Mouse (Mus musculus) liver, postnatal 0 days (tissue): Measurements from ENCODE around the gene Aqp6. TPM values are rescaled to one million over a fixed set of nuclear protein-coding genes. Genes with fewer than 3 reads are reported as not detected.

Experiments used
- ATAC-seq: fragments of 200-750 bp; cut with Nextera tagmentation; 2 replicates; pipeline ENCODE4 v1.8.0; 2017; ENCODE audit warnings: mild to moderate bottlenecking, moderate library complexity
- DNase-seq: peaks from one replicate; pipeline ENCODE4 v3.0.0-alpha.2; 2016
- H3K27ac ChIP-seq: fragments of 300-500 bp; sonication (generic); 2 replicates; pipeline ENCODE4 v1.5.1; 2014; ENCODE audit warnings: antibody characterized with exemption, moderate library complexity, mild to moderate bottlenecking, low read depth
- H3K27me3 ChIP-seq: fragments of 300-500 bp; sonication (generic); 2 replicates; pipeline ENCODE4 v1.6.1; 2014; ENCODE audit warnings: low read length, control low read depth, mixed read lengths; ENCODE audit not compliant: insufficient read depth
- H3K36me3 ChIP-seq: fragments of 300-500 bp; sonication (generic); replicated peaks from 2 replicates; pipeline ENCODE4 v1.6.1; 2014; ENCODE audit warnings: mild to moderate bottlenecking, control low read depth, low read length, moderate library complexity, mixed read lengths; ENCODE audit not compliant: insufficient read depth
- H3K4me1 ChIP-seq: fragments of 300-500 bp; sonication (generic); 2 replicates; pipeline ENCODE4 v1.6.1; 2014; ENCODE audit warnings: antibody characterized with exemption, mild to moderate bottlenecking, control low read depth; ENCODE audit not compliant: insufficient read depth
- H3K4me2 ChIP-seq: fragments of 300-500 bp; sonication (generic); 2 replicates; pipeline ENCODE4 v1.6.1; 2014; ENCODE audit warnings: low read depth, mild to moderate bottlenecking, low read length, moderate library complexity, mixed read lengths
- H3K4me3 ChIP-seq: fragments of 300-500 bp; sonication (generic); 2 replicates; pipeline ENCODE4 v1.5.1; 2014; ENCODE audit warnings: low read depth, low read length
- H3K9ac ChIP-seq: fragments of 300-500 bp; sonication (generic); replicated peaks from 2 replicates; pipeline ENCODE4 v1.6.1; 2014; ENCODE audit warnings: mild to moderate bottlenecking, moderate library complexity
- H3K9me3 ChIP-seq: fragments of 300-500 bp; sonication (generic); 2 replicates; pipeline ENCODE4 v1.6.1; 2016; ENCODE audit warnings: mild to moderate bottlenecking, control low read depth, low read length, mixed read lengths
- CTCF ChIP-seq: sonication (generic); IDR thresholded peaks from 2 replicates; pipeline ENCODE4 v1.5.1; 2016; ENCODE audit warnings: antibody characterized with exemption, low read depth
- EP300 ChIP-seq: IDR thresholded peaks from 2 replicates; pipeline ENCODE4 v1.6.1; 2016; ENCODE audit warnings: antibody characterized with exemption, low read depth, mild to moderate bottlenecking
- WGBS: fragments of 180-500 bp; shearing (Covaris S2); extraction: QIAGEN DNeasy Blood & Tissue Kit; methylation state at CpG from one replicate; pipeline ENCODE4 v1.1.7; 2014; ENCODE audit not compliant: insufficient replicate concordance; 5-methylcytosine and 5-hydroxymethylcytosine counted together
- polyA plus RNA-seq: library from polyadenylated mRNA; unstranded; fragments of >200 nt; fragmentation: Nextera tagmentation; extraction: Ambion mirVana; gene quantifications from 2 replicates; pipeline ENCODE4 v1.2.1, GENCODE M21; 2015

The Aqp6 gene
- polyA plus RNA-seq, 1 experiment from 2014 or later = not detected

GRCm38 (mm10) chr15:99634702-99635101 lies 33.5 kb downstream of the Aqp6 start:
- H3K9ac ChIP-seq = no peak overlapping the region
- no peaks in the 10 kb centered on the region for H3K4me1 ChIP-seq
- H3K4me3 ChIP-seq = no peak overlapping the region
- no peaks in the 10 kb centered on the region for H3K9me3 ChIP-seq
- no peak overlapping the region for H3K27ac ChIP-seq
- no peak for ATAC-seq
- 79% methylated on average over 7 of the region's 7 CpGs for WGBS
- no peak for DNase-seq
- no peak overlapping the region for H3K4me2 ChIP-seq
- H3K27me3 ChIP-seq = no peaks in the 10 kb centered on the region
- peaks cover 91% of the 10 kb centered on the region for H3K36me3 ChIP-seq
- no peak for TF ChIP-seq CTCF
- no peak for TF ChIP-seq EP300

- no peaks in the 10 kb centered on the region for H3K27me3 ChIP-seq
- H3K36me3 ChIP-seq = peaks cover 72% of the 10 kb centered on the region
- TF ChIP-seq EP300 (no peak), CTCF (no peak)
- WGBS = 89% methylated on average over 12 of the region's 12 CpGs
- no peak overlapping the region for H3K4me3 ChIP-seq
- H3K9me3 ChIP-seq = no peaks in the 10 kb centered on the region
- H3K9ac ChIP-seq = no peak overlapping the region
- no peaks in the 10 kb centered on the region for H3K4me1 ChIP-seq
- no peak for ATAC-seq
- no peak overlapping the region for H3K4me2 ChIP-seq
- DNase-seq = no peak
- H3K27ac ChIP-seq = no peak overlapping the region
Measured at GRCm38 (mm10) chr15:99637405-99638123, 36.4 kb downstream of the Aqp6 start.

- H3K27ac ChIP-seq = no peak overlapping the region
- no peaks in the 10 kb centered on the region for H3K4me1 ChIP-seq
- ATAC-seq (no peak), DNase-seq (no peak)
- no peak overlapping the region for H3K9ac ChIP-seq
- peaks cover 71% of the 10 kb centered on the region for H3K36me3 ChIP-seq
- WGBS = 94% methylated on average over 5 of the region's 5 CpGs
- H3K27me3 ChIP-seq = no peaks in the 10 kb centered on the region
- TF ChIP-seq EP300 (no peak), CTCF (no peak)
- H3K4me2 ChIP-seq = no peak overlapping the region
- no peaks in the 10 kb centered on the region for H3K9me3 ChIP-seq
- no peak overlapping the region for H3K4me3 ChIP-seq
Measured at GRCm38 (mm10) chr15:99638124-99638485, 36.9 kb downstream of the Aqp6 start.

GRCm38 (mm10) chr15:99642622-99643021 lies 41.4 kb downstream of the Aqp6 start:
- H3K27ac ChIP-seq = no peak overlapping the region
- H3K9me3 ChIP-seq = no peaks in the 10 kb centered on the region
- peaks cover 30% of the 10 kb centered on the region for H3K36me3 ChIP-seq
- no peak overlapping the region for H3K4me2 ChIP-seq
- DNase-seq (no peak), ATAC-seq (no peak)
- H3K27me3 ChIP-seq = no peaks in the 10 kb centered on the region
- no peaks in the 10 kb centered on the region; the same call in 1 of the 2 replicates for H3K4me1 ChIP-seq
- no peak overlapping the region for H3K4me3 ChIP-seq
- WGBS = 78% methylated on average over 6 of the region's 6 CpGs
- TF ChIP-seq EP300 (no peak), CTCF (no peak)
- H3K9ac ChIP-seq = no peak overlapping the region

- no peak for ATAC-seq
- TF ChIP-seq EP300 = no peak
- TF ChIP-seq CTCF = no peak
- Histone ChIP-seq H3K4me2 (no peak overlapping the region), H3K4me1 (peaks cover 4% of the 10 kb centered on the region), H3K4me3 (no peak overlapping the region), H3K27ac (no peak overlapping the region), H3K9me3 (no peaks in the 10 kb centered on the region), H3K36me3 (peaks cover 22% of the 10 kb centered on the region), H3K27me3 (no peaks in the 10 kb centered on the region), H3K9ac (no peak overlapping the region)
- 82% methylated on average over 10 of the region's 10 CpGs for WGBS
- DNase-seq = no peak
Measured at GRCm38 (mm10) chr15:99643832-99644231, 42.6 kb downstream of the Aqp6 start.

GRCm38 (mm10) chr15:99644776-99645175 lies 43.6 kb downstream of the Aqp6 start:
- peaks cover 13% of the 10 kb centered on the region for H3K4me1 ChIP-seq
- ATAC-seq = no peak
- 63% methylated on average over 7 of the region's 7 CpGs for WGBS
- DNase-seq = no peak
- H3K27ac ChIP-seq = no peak overlapping the region
- H3K27me3 ChIP-seq = no peaks in the 10 kb centered on the region
- H3K4me3 ChIP-seq = no peak overlapping the region
- no peak overlapping the region for H3K9ac ChIP-seq
- no peaks in the 10 kb centered on the region for H3K9me3 ChIP-seq
- peaks cover 12% of the 10 kb centered on the region for H3K36me3 ChIP-seq
- no peak for TF ChIP-seq EP300
- H3K4me2 ChIP-seq = no peak overlapping the region

GRCm38 (mm10) chr15:99648326-99648725 lies 47.1 kb downstream of the Aqp6 start:
- Histone ChIP-seq H3K36me3 (no peaks in the 10 kb centered on the region), H3K27ac (no peak overlapping the region), H3K4me3 (no peak overlapping the region), H3K9ac (no peak overlapping the region), H3K9me3 (no peaks in the 10 kb centered on the region), H3K27me3 (peaks cover 8% of the 10 kb centered on the region), H3K4me2 (0 out of 2 replicates have a peak overlapping the region, but pooled peaks have one; percentile 80), H3K4me1 (peaks cover 32% of the 10 kb centered on the region)
- ATAC-seq (no peak), DNase-seq (no peak)
- 70% methylated on average over 4 of the region's 4 CpGs for WGBS
- TF ChIP-seq EP300 = no peak
- no peak for TF ChIP-seq CTCF
